Mouse (Mus musculus) midbrain, embryonic 12.5 days (tissue): Measurements from ENCODE around the gene Nr2e1. TPM values are rescaled to one million over a fixed set of nuclear protein-coding genes. Genes with fewer than 3 reads are reported as not detected.

Source experiments
- ATAC-seq: fragments of 200-750 bp; cut with Nextera tagmentation; 2 replicates; pipeline ENCODE4 v1.8.0; 2017; ENCODE audit warnings: low read depth, moderate TSS enrichment, moderate library complexity; ENCODE audit not compliant: low FRiP score
- H3K27ac ChIP-seq: fragments of 300-500 bp; sonication (generic); replicated peaks from 2 replicates; pipeline ENCODE4 v1.5.1; 2016; ENCODE audit warnings: mild to moderate bottlenecking
- H3K27me3 ChIP-seq: fragments of 300-500 bp; sonication (generic); 2 replicates; pipeline ENCODE4 v1.6.1; 2016; ENCODE audit warnings: mild to moderate bottlenecking
- H3K36me3 ChIP-seq: fragments of 300-500 bp; sonication (generic); 2 replicates; pipeline ENCODE4 v1.6.1; 2016
- H3K4me1 ChIP-seq: fragments of 300-500 bp; sonication (generic); 2 replicates; pipeline ENCODE4 v1.6.1; 2016
- H3K4me2 ChIP-seq: fragments of 300-500 bp; sonication (generic); replicated peaks from 2 replicates; pipeline ENCODE4 v1.6.1; 2016; ENCODE audit warnings: mild to moderate bottlenecking, moderate library complexity
- H3K4me3 ChIP-seq: fragments of 300-500 bp; sonication (generic); 2 replicates; pipeline ENCODE4 v1.5.1; 2016; ENCODE audit warnings: mild to moderate bottlenecking
- H3K9ac ChIP-seq: fragments of 300-500 bp; sonication (generic); replicated peaks from 2 replicates; pipeline ENCODE4 v1.6.1; 2016; ENCODE audit warnings: mild to moderate bottlenecking, moderate library complexity
- H3K9me3 ChIP-seq: fragments of 300-500 bp; sonication (generic); 2 replicates; pipeline ENCODE4 v1.6.1; 2016; ENCODE audit warnings: mild to moderate bottlenecking
- WGBS: fragments of 180-500 bp; shearing (Covaris S2); methylation state at CpG from one replicate; pipeline ENCODE4 v1.1.7; 2016; 5-methylcytosine and 5-hydroxymethylcytosine counted together
- polyA plus RNA-seq: library from polyadenylated mRNA; unstranded; fragments of >200 nt; fragmentation: Nextera tagmentation; extraction: Ambion mirVana; gene quantifications from 2 replicates; pipeline ENCODE4 v1.2.1, GENCODE M21; 2016

The Nr2e1 gene
- polyA plus RNA-seq, 1 experiment from 2014 or later: 35.2 TPM

GRCm38 (mm10) chr10:42585156-42585555 lies 1.7 kb upstream of the Nr2e1 start:
- H3K9ac ChIP-seq: peak overlapping the region; percentile 78; the same call in 1 of the 2 replicates
- WGBS: 2% methylated on average over 8 of the region's 8 CpGs
- H3K4me1 ChIP-seq: peaks cover 78% of the 10 kb centered on the region

GRCm38 (mm10) chr10:42584436-42584983 lies 1.1 kb upstream of the Nr2e1 start:
- H3K4me2 ChIP-seq: peak overlapping the region; percentile 74
- ATAC-seq: no peak
- peaks cover 92% of the 10 kb centered on the region for H3K27me3 ChIP-seq
- peak overlapping the region; percentile 78 for H3K9ac ChIP-seq
- H3K4me1 ChIP-seq: peaks cover 78% of the 10 kb centered on the region
- 0 out of 2 replicates have a peak, but pooled peaks cover 4% of the 10 kb centered on the region for H3K9me3 ChIP-seq
- peak overlapping the region; percentile 60 for H3K4me3 ChIP-seq
- H3K27ac ChIP-seq: peak overlapping the region; percentile 67
- WGBS: 1% methylated on average over 37 of the region's 37 CpGs
- no peaks in the 10 kb centered on the region for H3K36me3 ChIP-seq

More at GRCm38 (mm10) chr10:42585156-42585555, 1.7 kb upstream of the Nr2e1 start:
- Histone ChIP-seq H3K4me3 (peak overlapping the region; percentile 60), H3K36me3 (no peaks in the 10 kb centered on the region), H3K27ac (no peak overlapping the region), H3K4me2 (peak overlapping the region; percentile 74), H3K9me3 (0 out of 2 replicates have a peak, but pooled peaks cover 4% of the 10 kb centered on the region), H3K27me3 (peaks cover 92% of the 10 kb centered on the region)
- no peak for ATAC-seq

- Histone ChIP-seq H3K9ac (peak overlapping the region; percentile 78), H3K27me3 (peaks cover 93% of the 10 kb centered on the region), H3K36me3 (no peaks in the 10 kb centered on the region), H3K4me3 (peak overlapping the region; percentile 60), H3K4me2 (peak overlapping the region; percentile 74), H3K9me3 (0 out of 2 replicates have a peak, but pooled peaks cover 4% of the 10 kb centered on the region), H3K27ac (peak overlapping the region; percentile 67), H3K4me1 (peaks cover 79% of the 10 kb centered on the region)
- under 1% methylated on average over 30 of the region's 32 CpGs for WGBS
- peak; percentile 5; the same call in 1 of the 2 replicates for ATAC-seq
Observed at GRCm38 (mm10) chr10:42583902-42584435, 537 bp upstream of the Nr2e1 start.

- Histone ChIP-seq H3K27ac (peak overlapping the region; percentile 50), H3K4me3 (peak overlapping the region; percentile 60), H3K4me2 (peak overlapping the region; percentile 74), H3K27me3 (peaks cover 90% of the 10 kb centered on the region), H3K9me3 (0 out of 2 replicates have a peak, but pooled peaks cover 4% of the 10 kb centered on the region), H3K36me3 (no peaks in the 10 kb centered on the region), H3K9ac (peak overlapping the region; percentile 78), H3K4me1 (peaks cover 71% of the 10 kb centered on the region)
- under 1% methylated on average over 44 of the region's 44 CpGs for WGBS
- ATAC-seq: no peak
Observed at GRCm38 (mm10) chr10:42582566-42583110, 794 bp downstream of the Nr2e1 start.

- Histone ChIP-seq H3K27me3 (peaks cover 90% of the 10 kb centered on the region), H3K4me3 (peak overlapping the region; percentile 60), H3K9ac (peak overlapping the region; percentile 78), H3K9me3 (0 out of 2 replicates have a peak, but pooled peaks cover 4% of the 10 kb centered on the region), H3K4me2 (peak overlapping the region; percentile 74), H3K36me3 (0 out of 2 replicates have a peak, but pooled peaks cover under 1% of the 10 kb centered on the region), H3K4me1 (peaks cover 65% of the 10 kb centered on the region), H3K27ac (peak overlapping the region; percentile 50)
- peak; percentile 4; the same call in 1 of the 2 replicates for ATAC-seq
- under 1% methylated on average over 45 of the region's 45 CpGs for WGBS
Observed at GRCm38 (mm10) chr10:42581694-42582565, 1.5 kb downstream of the Nr2e1 start.

- H3K4me1 ChIP-seq: peaks cover 57% of the 10 kb centered on the region
- H3K27ac ChIP-seq: peak overlapping the region; percentile 67
- H3K27me3 ChIP-seq: peaks cover 89% of the 10 kb centered on the region
- no peak for ATAC-seq
- H3K4me2 ChIP-seq: peak overlapping the region; percentile 74
- peak overlapping the region; percentile 55 for H3K9ac ChIP-seq
- peak overlapping the region; percentile 60 for H3K4me3 ChIP-seq
- 5% methylated on average over 7 of the region's 7 CpGs for WGBS
- H3K36me3 ChIP-seq: 0 out of 2 replicates have a peak, but pooled peaks cover 5% of the 10 kb centered on the region
- H3K9me3 ChIP-seq: no peaks in the 10 kb centered on the region
Observed at GRCm38 (mm10) chr10:42580951-42581277, 2.5 kb downstream of the Nr2e1 start.

GRCm38 (mm10) chr10:42580131-42580950 lies 3.1 kb downstream of the Nr2e1 start:
- ATAC-seq: no peak
- Histone ChIP-seq H3K4me2 (peak overlapping the region; percentile 74), H3K27me3 (peaks cover 89% of the 10 kb centered on the region), H3K4me3 (peak overlapping the region; percentile 60), H3K36me3 (0 out of 2 replicates have a peak, but pooled peaks cover 5% of the 10 kb centered on the region), H3K9ac (peak overlapping the region; percentile 55), H3K4me1 (peaks cover 53% of the 10 kb centered on the region), H3K9me3 (no peaks in the 10 kb centered on the region), H3K27ac (peak overlapping the region; percentile 67)
- under 1% methylated on average over 29 of the region's 29 CpGs for WGBS

GRCm38 (mm10) chr10:42579475-42580130 lies 3.8 kb downstream of the Nr2e1 start:
- Histone ChIP-seq H3K36me3 (0 out of 2 replicates have a peak, but pooled peaks cover 5% of the 10 kb centered on the region), H3K4me2 (peak overlapping the region; percentile 74), H3K27me3 (peaks cover 89% of the 10 kb centered on the region), H3K27ac (peak overlapping the region; percentile 67), H3K4me1 (peaks cover 54% of the 10 kb centered on the region), H3K4me3 (peak overlapping the region; percentile 60), H3K9ac (peak overlapping the region; percentile 55), H3K9me3 (no peaks in the 10 kb centered on the region)
- WGBS: under 1% methylated on average over 39 of the region's 41 CpGs
- ATAC-seq: peak; percentile 38

- Histone ChIP-seq H3K9me3 (no peaks in the 10 kb centered on the region), H3K27me3 (peaks cover 89% of the 10 kb centered on the region), H3K36me3 (0 out of 2 replicates have a peak, but pooled peaks cover 5% of the 10 kb centered on the region), H3K9ac (peak overlapping the region; percentile 55; the same call in 1 of the 2 replicates), H3K4me3 (peak overlapping the region; percentile 60), H3K4me2 (peak overlapping the region; percentile 74), H3K27ac (peak overlapping the region; percentile 67), H3K4me1 (peaks cover 56% of the 10 kb centered on the region)
- 1% methylated on average over 22 of the region's 22 CpGs for WGBS
- no peak for ATAC-seq
Observed at GRCm38 (mm10) chr10:42578698-42579474, 4.5 kb downstream of the Nr2e1 start.

- Histone ChIP-seq H3K9me3 (no peaks in the 10 kb centered on the region), H3K4me1 (peaks cover 62% of the 10 kb centered on the region), H3K9ac (peak overlapping the region; percentile 20; the same call in 1 of the 2 replicates), H3K4me3 (peak overlapping the region; percentile 60), H3K27ac (no peak overlapping the region; the same call in 1 of the 2 replicates), H3K27me3 (peaks cover 89% of the 10 kb centered on the region), H3K4me2 (peak overlapping the region; percentile 74), H3K36me3 (0 out of 2 replicates have a peak, but pooled peaks cover 5% of the 10 kb centered on the region)
- whole genome bisulfite sequencing: 2% methylated on average over 15 of the region's 15 CpGs
- peak; percentile 38 for ATAC-seq
Observed at GRCm38 (mm10) chr10:42578281-42578675, 5.2 kb downstream of the Nr2e1 start.
